Mouse (Mus musculus): Measurements from ENCODE around the gene Crcp. TPM values are rescaled to one million over a fixed set of nuclear protein-coding genes. Genes with fewer than 3 reads are reported as not detected.

The Crcp gene
- polyA plus RNA-seq, 1 experiment, result 44.8 TPM

DNA sequence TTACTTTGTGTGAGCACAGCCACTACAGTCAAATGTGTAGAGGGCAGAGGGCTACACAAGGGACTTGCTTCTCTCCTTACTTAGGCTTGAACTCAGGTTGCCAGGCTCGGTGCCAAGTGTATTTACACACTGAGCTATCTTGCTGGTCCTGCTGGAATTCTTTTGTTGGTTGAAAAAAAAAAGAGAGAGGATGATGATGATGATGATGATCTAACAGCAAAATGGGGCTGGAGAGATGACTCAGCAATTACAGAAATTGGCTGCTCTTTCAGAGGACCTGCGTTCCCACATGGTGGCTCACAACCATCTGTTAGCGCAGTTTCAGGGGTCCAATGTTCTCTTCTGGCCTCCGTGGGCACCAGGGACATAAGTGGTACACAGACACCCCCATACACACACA, 59.5 kb downstream of the Crcp start:
- DNase-seq (ENCODE audit: extremely low spot score in 1 of 2, low spot score in 1 of 2), result no peak

DNA sequence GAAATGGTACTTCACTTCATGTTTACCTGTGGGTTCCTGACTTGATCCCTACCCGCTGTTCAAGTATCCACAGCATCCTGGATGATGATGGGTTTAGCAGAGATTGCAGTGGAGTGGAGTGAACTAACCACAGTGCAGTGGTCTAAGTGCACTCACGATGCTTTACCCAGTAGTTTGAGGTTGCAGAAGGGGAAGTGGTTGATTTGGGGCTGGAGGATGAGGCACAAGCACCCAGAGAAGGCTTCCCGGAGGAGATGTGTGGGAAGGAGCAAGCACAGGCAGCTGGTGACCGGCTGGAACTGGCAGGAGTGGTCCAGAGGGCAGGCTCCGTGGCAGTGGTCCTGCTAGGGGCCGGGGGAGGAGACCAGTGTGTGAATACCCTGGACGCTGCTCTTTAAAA, 60.1 kb downstream of the Crcp start:
- no peak for DNase-seq (ENCODE audit: extremely low spot score in 1 of 2, low spot score in 1 of 2)

DNA sequence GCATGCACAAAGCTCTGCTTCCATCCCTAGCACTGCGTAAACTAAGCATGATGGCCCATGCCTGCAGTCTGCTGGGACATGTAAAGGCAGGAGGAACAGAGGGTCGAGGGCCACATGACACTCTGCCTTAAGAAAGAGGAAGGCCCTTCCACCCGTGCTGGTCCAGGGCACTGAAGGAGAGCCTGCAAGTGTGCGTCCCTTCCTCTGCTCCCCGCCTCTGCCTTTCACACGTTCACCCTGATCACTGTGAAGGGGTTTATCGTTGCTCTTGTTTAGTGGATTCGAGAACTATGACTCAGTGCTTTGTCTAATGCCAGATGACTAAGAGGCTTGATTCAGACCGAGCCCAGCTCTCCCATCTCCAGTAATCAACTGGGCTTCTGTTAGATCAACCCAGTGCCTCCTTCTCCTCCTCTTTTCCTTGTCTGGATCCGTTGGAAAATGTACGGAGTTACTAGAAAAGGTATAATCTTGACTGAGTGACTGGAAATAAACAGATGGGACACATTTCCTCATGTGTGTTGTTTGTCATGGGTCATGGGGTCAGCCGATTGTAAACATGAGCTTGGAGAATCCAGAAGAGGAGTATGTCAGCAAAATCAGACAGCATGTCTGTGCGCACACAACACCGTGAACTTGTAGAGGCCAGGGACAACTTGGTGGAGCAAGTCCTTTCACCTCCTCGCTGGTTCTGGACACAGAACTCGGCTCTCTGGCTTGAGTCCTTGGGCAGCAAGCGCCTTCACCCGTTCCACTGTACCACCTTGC, 60.7 kb downstream of the Crcp start:
- peak; percentile 49 to 67 for DNase-seq (ENCODE audit: extremely low spot score in 1 of 2, low spot score in 1 of 2)

DNA sequence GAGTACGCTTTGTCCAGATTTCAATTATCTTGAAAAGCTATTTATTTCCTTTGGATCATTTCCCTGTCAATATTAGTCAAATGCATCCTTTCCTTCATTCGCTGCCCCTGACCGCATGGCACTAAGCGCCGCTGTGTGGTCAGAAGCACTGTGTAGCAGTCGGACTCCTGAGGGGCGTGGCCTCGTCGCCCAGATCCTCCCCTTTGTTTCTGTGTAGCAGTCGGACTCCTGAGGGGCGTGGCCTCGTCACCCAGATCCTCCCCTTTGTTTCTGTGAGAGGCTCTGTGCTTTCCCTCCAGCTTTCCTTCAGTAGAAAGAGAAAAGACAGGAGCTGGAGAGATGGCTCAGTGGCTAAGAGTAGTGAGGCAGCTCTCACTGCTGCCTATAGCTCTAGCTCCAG, 67.7 kb downstream of the Crcp start:
- no peak for DNase-seq (ENCODE audit: extremely low spot score in 1 of 2, low spot score in 1 of 2)

DNA sequence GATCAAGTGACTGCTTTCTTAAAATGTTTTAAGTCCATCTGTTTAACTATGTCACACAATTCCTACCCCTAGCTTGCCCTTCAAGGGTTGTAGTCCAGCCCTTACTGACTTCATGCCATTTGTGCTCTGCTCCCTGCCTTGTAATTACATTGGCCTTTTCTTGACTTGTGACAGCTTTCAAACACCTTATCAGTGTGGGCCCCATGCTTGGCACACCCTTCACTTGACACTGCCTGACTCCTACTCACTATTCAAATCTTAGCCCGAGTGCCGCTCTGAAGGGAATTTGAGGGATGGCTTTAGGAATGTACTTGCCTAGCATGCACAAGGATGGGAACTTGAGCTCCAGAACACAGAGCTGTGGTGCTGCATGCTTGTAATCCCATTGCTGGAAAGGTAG, 68.7 kb downstream of the Crcp start:
- DNase-seq (ENCODE audit: extremely low spot score in 1 of 2, low spot score in 1 of 2), result no peak

DNA sequence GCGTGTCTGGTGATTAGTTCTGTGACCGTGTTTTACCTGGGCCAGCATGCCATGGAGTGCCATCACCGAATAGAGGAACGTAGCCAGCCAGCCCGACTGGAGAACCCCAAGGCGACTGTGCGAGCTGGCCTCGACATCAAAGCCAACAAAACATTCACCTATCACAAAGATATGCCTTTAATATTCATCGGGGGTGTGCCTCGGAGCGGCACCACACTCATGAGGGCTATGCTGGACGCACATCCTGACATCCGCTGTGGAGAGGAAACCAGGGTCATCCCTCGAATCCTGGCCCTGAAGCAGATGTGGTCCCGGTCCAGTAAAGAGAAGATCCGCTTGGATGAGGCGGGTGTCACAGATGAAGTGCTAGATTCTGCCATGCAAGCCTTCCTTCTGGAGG, 72.6 kb downstream of the Crcp start:
- no peak for DNase-seq (ENCODE audit: extremely low spot score in 1 of 2, low spot score in 1 of 2)

DNA sequence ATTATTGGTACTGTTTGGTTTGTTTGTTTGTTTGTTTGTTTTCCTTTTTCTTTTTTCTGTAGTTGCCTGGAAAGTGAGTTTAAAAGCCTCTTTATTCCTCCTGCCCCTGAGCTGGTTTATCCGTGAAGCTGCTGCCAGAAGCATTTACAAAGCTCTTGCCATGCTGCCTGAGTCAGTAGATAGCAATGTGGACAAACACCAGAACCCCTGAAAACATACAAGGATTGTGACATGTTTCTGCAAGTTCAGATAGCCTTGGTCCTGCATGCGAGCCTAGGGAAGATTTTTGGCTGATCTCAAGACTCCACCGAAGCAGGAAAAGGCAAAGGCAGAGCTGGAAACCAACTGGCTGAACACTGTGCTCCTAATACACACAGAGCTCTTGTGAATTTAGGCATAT, 80.3 kb downstream of the Crcp start:
- no peak for DNase-seq (ENCODE audit: extremely low spot score in 1 of 2, low spot score in 1 of 2)

Other genes with a start within 250 kb of the Crcp start
- gene Psph, start 241.8 kb upstream of the Crcp start, polyA plus RNA-seq (2012; rRNA removed), result 18.9 and 25.2 TPM in 2 replicates
- 17.9 and 18.0 TPM in 2 replicates for gene Sumf2, start 182.3 kb upstream of the Crcp start, polyA plus RNA-seq (2012; rRNA removed)
- gene Chchd2, start 141.8 kb upstream of the Crcp start, polyA plus RNA-seq (2012; rRNA removed), result 775 and 986 TPM in 2 replicates
- 6.1 and 7.5 TPM in 2 replicates for gene Zbed5, start 133.6 kb upstream of the Crcp start, polyA plus RNA-seq (2012; rRNA removed)
- gene Phkg1, start 130.7 kb upstream of the Crcp start, polyA plus RNA-seq (2012; rRNA removed), result 28.0 and 35.5 TPM in 2 replicates
- 4.1 and 4.7 TPM in 2 replicates for gene Nupr1l, start 120.8 kb upstream of the Crcp start, polyA plus RNA-seq (2012; rRNA removed)
- gene Vkorc1l1, start 87.3 kb upstream of the Crcp start, polyA plus RNA-seq (2012; rRNA removed), result 38.1 and 40.1 TPM in 2 replicates
- 18.3 and 22.1 TPM in 2 replicates for gene Gusb, start 26.2 kb upstream of the Crcp start, polyA plus RNA-seq (2012; rRNA removed)
- 25.0 and 29.6 TPM in 2 replicates for gene Asl, start within 50 bp of the Crcp start, polyA plus RNA-seq (2012; rRNA removed)
- 32.1 and 34.5 TPM in 2 replicates for gene Tpst1, start 44.0 kb downstream of the Crcp start, polyA plus RNA-seq (2012; rRNA removed)
- gene Kctd7, start 115.6 kb downstream of the Crcp start, polyA plus RNA-seq (2012; rRNA removed), result 8.4 and 10.7 TPM in 2 replicates
- gene Rabgef1, start 142.5 kb downstream of the Crcp start, polyA plus RNA-seq (2012; rRNA removed), result 36.0 and 43.2 TPM in 2 replicates
- 31.2 and 32.7 TPM in 2 replicates for gene Tmem248, start 187.8 kb downstream of the Crcp start, polyA plus RNA-seq (2012; rRNA removed)
- gene Sbds, start 226.2 kb downstream of the Crcp start, polyA plus RNA-seq (2012; rRNA removed), result 85.8 and 93.8 TPM in 2 replicates
- gene Tyw1, start 226.3 kb downstream of the Crcp start, polyA plus RNA-seq (2012; rRNA removed), result 14.4 and 15.1 TPM in 2 replicates

Data from frontal cortex, adult 2 months (tissue).